Mouse (Mus musculus) liver (tissue): ENCODE measurements at regions not wholly inside any gene's neighbourhood (a gene's known extent, or its start where the extent isn't known, plus 50 kb on each side); places are given as distances from the start of the nearest gene placed in this dataset.

ENCODE experiments used
- DNase-seq: peaks from one replicate; pipeline ENCODE4 v3.0.0-alpha.2; 2020; ENCODE audit warnings: mixed read lengths

DNA sequence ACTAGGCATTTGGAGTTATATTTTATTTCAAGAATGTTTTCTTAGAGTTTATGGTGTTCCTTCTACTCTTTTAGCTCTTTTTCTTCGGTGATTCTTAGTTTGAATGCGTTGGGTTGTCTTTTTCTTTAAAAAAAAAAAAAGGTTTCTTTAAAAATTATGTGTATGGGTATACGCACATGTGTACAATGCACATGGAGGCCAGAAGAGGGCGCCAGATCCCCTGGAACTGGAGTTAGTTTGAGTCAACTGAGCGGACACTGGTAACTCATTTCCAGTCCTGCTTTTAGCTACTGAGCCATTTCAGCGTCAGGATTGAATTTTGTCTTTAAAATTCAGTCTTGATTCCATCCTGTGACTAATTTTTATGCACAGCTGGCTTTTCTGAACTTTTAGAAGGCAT is 124.9 kb upstream of the Cdh5 start:
- no peak for DNase-seq

DNA sequence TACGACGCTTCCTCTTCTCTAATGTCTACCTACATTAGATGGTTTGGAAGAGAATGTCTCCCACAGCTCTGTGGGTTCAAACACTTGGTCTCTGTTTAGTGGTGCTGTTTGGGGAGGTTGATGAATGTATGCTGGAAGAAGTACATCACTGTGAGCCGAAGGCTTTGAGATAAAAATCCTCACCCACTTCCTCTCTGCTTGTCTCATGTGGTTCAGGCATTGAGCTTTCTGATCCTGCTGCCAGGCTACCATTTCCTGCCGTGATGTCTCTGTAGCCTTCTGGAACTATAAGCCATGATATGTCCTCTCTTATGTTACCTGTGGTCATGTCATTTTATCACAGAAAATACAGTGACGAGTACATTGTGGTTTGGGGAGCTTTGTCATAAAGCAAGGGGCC is 122.5 kb upstream of the Cdh5 start:
- no peak for DNase-seq

DNA sequence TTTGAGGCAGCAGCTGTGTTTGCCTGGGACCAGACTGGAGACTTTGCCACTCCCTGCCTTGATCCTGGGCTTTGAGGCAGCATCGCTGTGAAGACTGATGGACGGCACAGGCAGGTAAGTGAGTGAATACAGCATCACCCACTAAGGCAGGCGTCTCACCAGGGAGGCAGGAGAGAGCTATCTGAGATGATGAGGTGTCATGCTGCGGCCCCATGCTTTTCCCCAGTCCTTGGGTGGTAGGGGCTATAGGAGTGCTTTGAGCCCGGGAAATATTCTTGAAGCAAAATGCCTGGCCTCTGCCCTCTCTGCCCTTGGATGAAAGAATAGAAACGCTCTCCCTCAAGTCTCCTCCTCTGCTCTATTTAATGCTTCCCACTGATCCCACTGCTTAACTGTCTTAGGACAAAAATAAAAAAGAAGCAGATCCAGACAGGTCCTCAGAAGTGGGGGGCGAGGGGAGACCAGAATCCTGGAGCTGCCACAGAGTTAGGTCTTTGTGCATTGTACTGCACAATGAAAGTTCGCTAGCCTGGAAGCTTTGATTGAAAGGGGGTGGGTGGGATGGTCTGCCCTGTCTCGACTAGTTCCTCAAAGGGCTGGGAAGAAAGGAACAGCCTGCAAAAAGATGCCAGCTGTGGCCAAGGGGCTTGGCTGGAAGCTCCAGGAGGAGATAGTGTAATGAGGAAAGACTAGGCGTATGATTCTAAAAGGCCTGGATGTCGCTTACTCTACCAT is 117.4 kb upstream of the Cdh5 start:
- DNase-seq, result no peak

DNA sequence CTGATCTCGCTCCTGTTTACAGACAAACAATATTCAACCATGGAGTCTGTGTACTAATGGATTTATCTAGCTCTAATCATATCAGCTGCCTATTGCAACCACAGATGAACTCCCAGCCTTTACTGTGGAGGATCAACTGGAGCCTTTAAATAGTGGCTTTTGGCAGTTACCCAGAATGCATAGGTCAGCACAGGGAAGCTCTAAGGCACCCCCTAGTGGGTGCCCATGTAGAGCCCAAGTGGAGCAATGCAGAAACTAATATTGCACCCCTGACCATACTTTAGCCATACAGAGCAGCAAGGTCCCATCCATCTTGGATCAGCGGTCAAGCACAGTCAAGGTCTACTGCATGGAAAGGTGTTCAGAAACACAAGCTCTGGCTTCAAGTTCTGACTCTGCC is 115.8 kb upstream of the Cdh5 start:
- no peak for DNase-seq

DNA sequence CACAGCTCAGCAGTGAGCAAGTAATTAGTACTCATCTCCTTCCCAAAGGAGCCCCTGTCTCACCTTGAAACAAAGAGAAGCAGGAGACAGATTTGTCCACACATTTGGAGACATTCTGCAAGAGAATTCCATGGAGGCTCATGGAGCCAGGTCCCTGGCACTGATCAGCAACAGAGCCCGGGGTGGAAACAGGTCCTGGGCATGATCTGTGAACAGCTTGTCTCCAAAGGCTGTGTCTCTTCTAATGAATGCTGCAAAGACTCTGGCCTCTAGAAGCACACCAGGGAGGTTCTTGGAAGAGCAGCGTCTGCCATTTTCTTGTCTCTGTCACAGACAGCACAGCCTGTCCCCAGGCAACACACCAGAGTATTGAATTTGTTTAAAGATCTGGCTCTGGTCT is 107.5 kb upstream of the Cdh5 start:
- no peak for DNase-seq

DNA sequence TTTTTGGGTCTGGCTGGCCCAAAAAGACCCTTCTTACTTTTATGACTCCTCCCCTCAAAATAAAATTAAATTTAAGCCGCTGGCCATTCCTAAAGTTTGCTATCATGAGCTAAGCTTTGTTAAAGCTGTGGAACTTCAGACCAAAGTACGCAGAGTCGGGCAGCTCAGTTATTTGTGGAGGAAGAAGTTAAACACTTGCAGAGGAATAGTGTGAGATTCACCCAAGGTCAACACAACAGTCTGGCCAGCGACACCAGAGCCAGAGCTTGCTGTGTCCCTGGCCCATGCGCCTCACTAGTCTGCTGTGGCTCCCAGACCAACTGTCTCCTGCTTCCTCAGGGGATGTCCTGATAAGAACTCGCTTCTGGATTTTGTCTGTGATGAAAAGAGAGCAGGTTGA is 103.3 kb upstream of the Cdh5 start:
- DNase-seq, result no peak

DNA sequence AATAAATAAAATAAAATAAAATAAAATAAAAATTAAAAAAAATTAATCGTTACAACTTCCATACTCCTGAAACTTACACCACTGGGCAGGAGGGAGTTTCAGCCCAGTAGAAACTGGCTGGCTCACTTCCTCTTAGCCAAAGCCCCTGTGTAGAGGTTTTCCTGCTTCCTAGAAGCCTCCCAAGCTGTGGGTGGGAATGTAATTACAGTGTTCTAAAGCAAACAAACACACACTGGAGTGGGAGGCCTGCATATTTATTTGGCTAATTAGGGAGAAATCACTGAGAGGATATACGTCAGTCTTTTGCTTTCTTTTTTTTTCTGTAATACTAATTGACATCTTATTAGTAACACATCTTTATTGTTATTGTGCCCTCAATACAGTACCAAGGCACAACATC is 94.2 kb upstream of the Cdh5 start:
- DNase-seq, result no peak

DNA sequence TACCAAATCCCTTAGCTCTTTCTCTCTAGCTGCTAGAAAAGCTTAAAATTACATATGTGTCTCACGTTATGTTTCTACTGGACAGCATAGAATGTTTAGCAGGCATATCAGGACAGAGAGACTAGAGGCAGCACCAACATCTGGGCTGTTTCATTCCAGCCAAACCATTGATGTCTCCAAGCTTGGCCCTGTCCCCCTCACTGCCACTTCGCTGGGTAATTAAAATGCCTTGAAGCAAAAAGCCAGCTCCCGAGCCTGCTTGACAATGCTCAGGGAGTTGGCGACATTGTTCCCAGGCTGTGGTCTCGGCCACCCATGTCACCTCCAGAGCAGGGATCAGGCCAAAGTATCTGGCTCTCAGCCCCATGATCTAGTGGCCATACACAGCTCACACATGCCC is 92.7 kb upstream of the Cdh5 start:
- no peak for DNase-seq

DNA sequence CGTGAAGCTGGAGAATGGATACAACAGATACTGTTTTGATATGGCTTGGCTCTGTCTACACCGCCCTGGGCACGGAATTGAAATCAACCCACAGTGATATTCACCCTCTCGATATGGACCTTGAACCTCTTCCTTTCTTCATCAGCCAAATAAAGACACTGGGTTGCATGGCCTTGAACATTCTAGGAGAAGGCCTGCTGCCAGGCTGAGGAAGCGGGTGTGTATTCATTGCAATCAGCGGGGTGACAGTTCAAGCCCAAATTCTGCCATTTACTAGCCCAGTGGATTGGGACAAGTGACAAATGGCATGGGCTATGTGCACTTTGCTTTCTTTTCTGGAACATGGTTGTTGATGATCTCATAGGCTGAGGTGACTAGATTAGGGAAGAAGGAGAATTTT is 92.1 kb upstream of the Cdh5 start:
- DNase-seq, result no peak

DNA sequence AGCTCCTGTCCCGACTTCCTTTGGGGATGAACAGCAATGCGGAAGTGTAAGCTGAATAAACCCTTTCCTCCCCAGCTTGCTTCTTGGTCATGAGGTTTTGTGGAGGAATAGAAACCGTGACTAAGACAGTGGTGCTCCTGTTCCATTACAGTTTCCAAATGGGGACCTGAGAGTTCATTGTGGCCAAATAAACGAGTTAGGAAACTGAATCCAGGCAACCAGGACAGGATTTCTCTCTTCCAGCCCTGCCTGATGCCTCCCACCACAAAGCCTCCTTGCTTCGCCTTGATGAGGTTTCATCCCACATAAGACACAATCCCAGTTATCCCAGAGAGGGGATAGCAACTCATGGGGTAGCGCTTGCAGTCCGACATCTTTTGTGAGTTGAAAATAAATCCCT is 79.2 kb upstream of the Cdh5 start:
- no peak for DNase-seq

DNA sequence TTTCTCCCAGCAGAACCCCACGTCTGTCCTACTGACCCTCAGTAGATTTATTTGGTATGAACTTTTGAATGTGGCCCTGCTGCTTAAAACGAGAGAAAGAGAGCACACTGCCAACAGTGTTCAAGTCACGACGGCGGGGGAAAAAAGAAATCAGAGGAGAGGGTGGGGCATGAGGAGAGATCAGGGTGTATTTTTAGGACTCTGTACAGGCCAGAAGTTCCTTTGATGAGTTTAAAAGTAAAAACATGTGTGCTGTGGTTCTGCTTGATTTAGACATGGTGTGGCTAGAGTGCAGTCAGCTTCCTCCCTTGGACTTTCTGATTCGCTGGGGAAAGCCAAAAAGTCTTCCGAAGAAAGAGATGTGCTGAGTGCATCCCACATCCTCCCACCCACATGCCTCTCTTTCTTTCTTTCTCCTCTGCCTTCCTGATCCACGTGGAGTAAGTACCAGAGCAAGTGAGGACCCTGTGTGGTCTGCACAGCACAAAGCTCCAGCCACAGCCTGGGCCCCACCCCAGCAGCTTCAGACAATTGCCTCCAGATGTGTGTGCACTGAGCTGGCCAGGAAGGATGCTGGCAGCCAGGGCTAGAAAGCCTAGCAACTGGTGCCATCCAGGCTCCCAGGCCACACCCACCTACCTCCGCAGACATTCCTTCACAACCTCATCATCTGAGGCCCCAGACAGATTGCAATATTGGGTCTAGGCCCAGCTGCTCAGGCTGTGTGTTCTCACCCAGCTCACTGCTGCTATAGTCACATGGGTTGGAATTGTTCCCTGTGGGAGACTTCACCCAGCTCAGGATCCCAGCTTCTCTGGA is 78.5 kb upstream of the Cdh5 start:
- DNase-seq, result peak; percentile 23

DNA sequence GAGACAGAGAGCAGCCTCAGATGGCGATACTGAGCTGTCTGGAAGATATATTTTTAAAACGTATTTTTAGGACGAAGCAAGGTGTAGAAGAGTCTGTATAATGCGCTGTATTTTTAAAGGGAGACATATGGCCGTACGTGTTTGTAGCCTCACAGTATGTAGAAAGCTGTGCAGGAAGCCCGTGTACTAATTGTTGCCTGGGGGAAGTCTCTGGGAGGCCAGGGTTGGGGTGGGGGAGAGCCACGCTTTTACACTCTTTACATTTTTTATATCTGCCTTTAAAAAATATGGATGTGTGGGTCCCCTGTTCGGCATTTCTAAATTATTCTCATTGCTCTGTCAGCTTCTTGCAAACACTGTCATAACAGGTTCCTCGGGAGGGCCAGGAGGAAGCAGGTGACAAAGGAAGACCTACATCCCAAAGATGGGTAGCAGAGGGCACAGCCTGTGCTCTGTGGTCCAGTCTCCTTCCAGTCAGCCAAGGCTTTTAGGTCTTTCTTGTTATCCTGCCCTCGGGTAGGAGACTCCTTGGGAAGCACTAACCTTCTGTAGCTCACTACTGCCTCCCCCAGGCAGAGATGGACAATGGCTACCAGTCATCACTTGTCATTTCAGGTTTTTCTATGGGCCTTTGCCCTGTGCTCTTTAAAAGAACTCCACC is 74.1 kb upstream of the Cdh5 start:
- DNase-seq, result peak; percentile 10

DNA sequence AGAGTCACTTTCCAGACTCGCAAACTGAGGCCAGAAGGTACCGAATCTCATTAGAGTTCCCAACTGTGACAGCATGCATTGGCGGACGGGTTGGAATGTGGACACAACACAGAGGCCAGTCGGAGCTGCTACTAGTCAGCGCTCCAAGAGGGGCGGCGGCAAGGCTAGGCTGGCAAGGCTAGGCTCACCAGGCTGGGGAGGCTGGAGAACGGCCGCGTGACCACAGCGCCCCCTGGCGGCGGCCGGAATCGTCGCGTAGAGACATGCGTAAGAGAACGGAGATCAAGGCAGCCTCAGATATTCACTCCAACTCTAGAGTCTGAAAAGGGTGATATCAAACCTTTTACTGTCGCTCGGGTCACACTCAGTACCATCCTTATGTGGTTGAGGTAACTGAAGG is 72.8 kb upstream of the Cdh5 start:
- peak; percentile 75 for DNase-seq

DNA sequence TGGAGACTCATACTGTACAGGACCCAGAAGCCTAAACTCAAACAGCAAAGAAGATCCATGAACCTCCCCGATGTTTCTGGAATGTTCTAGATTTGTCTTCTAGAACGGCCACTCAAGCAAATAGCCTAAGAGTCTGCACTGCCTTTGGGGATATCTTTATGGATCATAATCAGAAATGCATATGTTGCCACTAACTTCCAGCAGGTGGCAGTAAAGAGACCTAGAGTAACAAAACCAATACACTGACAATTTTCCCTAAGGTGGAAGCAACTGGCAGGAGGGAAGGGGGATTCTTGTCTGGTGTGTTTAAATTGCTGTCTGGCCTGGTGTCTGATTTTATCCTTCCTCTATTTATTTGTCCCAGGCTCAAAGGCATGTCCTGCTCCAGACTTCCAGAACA is 69.2 kb upstream of the Cdh5 start:
- DNase-seq, result no peak

DNA sequence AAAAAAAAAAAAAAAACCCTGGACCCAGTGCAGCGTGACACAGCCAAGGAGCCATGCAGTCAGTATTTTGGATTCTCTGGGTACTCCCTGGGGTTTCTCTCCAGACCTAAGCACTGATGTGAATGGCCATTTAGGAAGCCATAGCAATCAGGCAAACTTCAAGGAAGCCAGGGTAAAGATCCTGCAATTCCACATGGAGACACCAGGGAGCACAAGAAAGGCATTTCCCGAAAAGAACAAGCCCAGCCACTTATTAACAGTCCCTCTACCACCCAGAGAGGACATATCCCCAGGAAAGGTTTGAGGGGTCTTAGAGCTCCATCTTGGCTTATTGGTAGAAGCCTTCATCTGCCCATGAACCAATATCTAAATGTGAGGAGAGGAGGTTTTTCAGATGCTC is 68.3 kb upstream of the Cdh5 start:
- DNase-seq, result no peak

DNA sequence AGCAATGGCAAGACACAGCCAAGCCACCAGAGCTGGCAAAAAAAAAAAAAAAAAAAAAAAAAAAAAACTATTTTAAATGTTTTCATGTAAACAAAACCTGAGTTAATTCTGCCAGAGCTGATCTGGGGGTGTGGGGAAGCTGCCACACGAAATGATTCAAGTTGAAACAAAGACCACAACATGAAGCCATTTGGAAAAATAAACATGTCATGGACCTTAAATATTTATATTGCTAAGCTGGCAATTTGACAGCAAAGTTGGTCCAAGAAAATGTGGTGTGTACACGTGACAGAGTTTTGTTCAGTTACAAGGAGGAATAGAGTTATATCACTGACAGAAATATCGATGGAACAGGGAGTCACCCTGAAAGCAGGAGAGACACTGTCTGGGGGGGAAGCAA is 67.1 kb upstream of the Cdh5 start:
- DNase-seq, result no peak

DNA sequence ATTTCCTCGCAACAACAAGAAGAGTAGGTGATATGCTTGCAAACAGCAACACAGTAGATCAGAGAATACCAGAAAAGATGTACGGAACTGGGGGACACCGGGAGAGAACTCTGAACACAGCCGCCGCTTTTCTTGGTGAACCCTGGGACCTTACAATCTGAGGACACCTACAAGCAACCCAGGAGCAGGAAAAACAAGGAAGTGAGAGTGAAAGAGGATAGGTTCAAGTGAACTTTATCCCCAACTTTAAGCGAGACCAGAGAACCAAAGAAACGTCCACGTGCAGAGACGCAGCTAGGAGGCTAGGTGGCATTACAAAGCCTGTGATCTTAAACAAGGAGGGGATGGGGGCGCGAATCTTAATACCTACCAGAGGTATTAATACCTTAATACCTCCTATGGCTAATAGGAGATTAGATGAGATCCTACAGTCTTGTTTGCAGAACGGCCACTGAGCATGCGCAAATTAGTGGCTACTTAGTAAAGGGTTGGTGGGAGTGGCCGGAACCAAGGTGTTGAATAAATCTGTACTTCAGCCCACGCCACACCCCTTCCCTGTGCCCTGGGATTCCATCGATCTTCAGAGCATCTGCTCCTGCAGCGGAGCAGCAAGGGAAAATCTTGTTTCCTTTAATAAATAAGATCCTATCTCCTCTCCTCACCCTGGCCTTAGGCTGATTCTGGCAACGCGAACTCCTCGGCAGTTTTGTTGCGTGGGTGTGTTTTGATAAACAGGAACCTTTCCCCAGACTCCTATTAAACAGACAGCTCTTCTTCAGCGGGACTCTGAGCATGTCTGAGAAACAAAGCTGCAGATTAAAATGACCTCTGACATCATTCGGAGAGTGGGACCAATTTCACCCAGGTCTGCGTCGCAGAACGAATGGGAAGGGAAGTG is 64.6 kb upstream of the Cdh5 start:
- no peak for DNase-seq

DNA sequence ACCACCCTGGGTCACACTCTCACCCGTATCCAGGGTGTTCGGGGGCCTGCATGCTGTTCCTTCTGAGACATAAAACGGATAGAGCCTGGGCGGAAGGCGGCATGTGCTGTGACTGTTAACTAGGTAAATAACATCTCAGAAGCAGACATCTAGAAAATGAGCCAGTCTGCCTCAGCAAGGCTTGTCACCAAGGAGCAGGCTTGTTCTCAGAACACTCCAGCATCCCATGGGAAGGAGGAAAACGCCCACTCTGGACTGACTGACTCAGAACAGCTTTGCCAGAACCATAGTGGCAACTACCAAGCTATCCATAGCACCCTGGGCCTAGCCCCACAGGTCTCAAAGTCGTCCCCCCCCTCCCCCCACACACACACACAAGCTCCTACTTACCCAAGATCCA is 63.8 kb upstream of the Cdh5 start:
- no peak for DNase-seq

DNA sequence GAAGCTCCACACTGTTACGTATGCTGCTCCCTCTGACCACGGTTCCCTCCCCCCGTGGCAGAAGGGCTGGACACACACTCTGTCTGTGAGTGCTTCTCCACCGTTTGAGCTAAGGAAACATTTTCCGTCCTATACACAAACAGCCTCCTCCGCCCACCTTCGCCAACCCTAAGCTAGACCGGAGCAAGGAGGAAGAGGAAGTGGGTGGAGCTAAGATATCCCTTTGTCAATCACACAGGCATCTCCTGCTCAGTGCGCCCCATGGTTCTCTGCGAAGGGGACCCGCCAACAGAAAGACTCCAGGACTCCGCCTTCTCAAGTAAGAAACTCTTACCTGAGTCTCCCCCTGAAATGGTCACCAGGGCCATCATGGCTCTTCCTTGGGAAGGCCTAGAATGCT is 61.9 kb upstream of the Cdh5 start:
- DNase-seq, result no peak

DNA sequence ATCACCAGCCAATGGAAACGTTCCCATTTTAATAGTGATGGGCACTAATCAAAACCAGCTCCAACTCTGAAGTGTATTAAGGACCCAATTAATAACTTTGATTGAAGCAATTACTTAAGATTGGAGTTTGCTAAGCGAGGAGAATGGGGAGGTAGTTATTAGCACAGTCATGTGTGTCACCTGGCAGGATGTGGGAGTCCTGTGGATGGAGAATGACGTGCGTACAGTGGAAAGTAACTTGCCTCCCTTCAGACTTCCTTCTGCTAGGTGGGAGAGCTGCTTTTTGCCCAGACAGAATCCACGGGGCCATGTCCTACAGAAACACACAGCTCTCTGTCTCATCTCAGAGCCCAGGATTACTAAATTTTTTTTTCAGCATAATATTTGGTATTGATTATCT is 59.9 kb upstream of the Cdh5 start:
- no peak for DNase-seq

DNA sequence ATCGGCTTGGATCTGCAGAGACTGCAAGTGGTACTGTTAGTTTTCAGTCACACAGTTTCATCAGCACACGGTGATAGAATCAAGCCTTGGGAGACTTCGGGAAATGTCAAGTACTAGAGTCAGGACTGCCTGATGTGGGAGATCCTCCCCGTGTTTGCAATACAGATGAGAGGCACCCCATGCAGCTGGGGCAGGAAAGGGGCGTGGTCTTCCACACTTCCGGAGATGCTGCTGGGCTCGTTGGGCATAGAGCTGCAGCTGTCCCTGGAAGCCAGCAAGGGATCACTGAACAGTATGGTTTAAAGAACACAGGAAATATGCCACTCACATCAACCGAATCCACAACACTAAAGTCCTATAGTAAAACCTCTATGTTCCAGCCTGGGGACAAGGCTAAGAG is 59.0 kb upstream of the Cdh5 start:
- DNase-seq, result peak; percentile 37

DNA sequence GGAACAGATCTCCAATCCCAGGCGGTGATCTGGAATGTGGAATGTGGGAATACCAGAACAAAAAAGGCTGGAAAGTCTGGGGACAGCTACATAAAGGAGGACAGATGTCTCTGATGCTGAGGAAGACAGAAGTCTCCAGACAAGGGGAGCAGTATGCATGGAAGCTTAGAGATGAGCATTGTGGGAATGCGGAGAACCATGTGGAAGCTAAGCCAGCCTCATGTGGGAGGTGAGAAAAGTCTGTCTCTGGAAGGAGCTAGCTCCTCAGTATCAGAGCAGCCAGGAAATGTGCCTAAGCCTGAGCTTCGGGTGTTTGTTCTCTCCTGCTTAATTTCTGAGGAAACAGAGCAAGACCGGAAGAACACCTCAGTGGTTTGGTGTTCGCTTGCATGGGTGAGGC is 53.4 kb upstream of the Cdh5 start:
- no peak for DNase-seq

DNA sequence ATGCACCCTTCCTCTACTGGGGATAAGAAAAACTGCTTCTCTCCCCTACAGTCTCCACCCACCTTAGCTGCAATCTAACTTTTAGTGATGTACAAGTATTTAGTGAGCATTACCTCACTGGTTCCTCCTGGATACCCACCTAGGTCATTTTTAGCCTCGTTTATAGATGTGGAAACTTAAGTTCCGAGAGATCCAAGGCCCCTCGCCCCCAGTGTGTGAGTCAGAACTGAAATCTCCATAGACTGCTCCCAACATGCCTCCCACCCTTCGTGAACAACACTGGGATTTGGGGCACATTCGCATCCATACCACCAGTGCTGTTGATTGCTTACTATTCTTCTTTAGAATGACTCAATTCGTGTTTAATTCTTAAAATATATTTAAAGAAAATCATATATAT is 52.2 kb upstream of the Cdh5 start:
- no peak for DNase-seq
